Mouse (Mus musculus) heart, embryonic 13.5 days (tissue): ENCODE measurements at regions not wholly inside any gene's neighbourhood (a gene's known extent, or its start where the extent isn't known, plus 50 kb on each side); places are given as distances from the start of the nearest gene placed in this dataset.

ENCODE experiments used
- ATAC-seq: fragments of 200-750 bp; cut with Nextera tagmentation; 2 replicates; pipeline ENCODE4 v1.8.0; 2017; ENCODE audit warnings: moderate TSS enrichment; ENCODE audit not compliant: insufficient number of reproducible peaks, low FRiP score, low TSS enrichment; ENCODE audit errors: extremely low read depth
- H3K27ac ChIP-seq: fragments of 300-500 bp; sonication (generic); replicated peaks from 2 replicates; pipeline ENCODE4 v1.5.1; 2015; ENCODE audit warnings: moderate library complexity, mild to moderate bottlenecking, inconsistent platforms
- H3K27me3 ChIP-seq: fragments of 300-500 bp; sonication (generic); replicated peaks from 2 replicates; pipeline ENCODE4 v1.6.1; 2015; ENCODE audit warnings: mild to moderate bottlenecking, inconsistent platforms
- H3K36me3 ChIP-seq: fragments of 300-500 bp; sonication (generic); 2 replicates; pipeline ENCODE4 v1.6.1; 2015; ENCODE audit warnings: mild to moderate bottlenecking, inconsistent platforms
- H3K4me1 ChIP-seq: fragments of 300-500 bp; sonication (generic); 2 replicates; pipeline ENCODE4 v1.6.1; 2015; ENCODE audit warnings: inconsistent platforms
- H3K4me2 ChIP-seq: fragments of 300-500 bp; sonication (generic); 2 replicates; pipeline ENCODE4 v1.6.1; 2015; ENCODE audit warnings: inconsistent platforms, mild to moderate bottlenecking, moderate library complexity
- H3K4me3 ChIP-seq: fragments of 300-500 bp; sonication (generic); 2 replicates; pipeline ENCODE4 v1.5.1; 2015; ENCODE audit warnings: moderate library complexity, mild to moderate bottlenecking, inconsistent platforms
- H3K9ac ChIP-seq: fragments of 300-500 bp; sonication (generic); 2 replicates; pipeline ENCODE4 v1.6.1; 2015; ENCODE audit warnings: inconsistent platforms, mild to moderate bottlenecking, moderate library complexity
- H3K9me3 ChIP-seq: fragments of 300-500 bp; sonication (generic); 2 replicates; pipeline ENCODE4 v1.6.1; 2016; ENCODE audit warnings: inconsistent platforms
- WGBS: fragments of 180-500 bp; shearing (Covaris S2); methylation state at CpG from one replicate; pipeline ENCODE4 v1.1.7; 2015; ENCODE audit warnings: mixed read lengths; 5-methylcytosine and 5-hydroxymethylcytosine counted together

DNA sequence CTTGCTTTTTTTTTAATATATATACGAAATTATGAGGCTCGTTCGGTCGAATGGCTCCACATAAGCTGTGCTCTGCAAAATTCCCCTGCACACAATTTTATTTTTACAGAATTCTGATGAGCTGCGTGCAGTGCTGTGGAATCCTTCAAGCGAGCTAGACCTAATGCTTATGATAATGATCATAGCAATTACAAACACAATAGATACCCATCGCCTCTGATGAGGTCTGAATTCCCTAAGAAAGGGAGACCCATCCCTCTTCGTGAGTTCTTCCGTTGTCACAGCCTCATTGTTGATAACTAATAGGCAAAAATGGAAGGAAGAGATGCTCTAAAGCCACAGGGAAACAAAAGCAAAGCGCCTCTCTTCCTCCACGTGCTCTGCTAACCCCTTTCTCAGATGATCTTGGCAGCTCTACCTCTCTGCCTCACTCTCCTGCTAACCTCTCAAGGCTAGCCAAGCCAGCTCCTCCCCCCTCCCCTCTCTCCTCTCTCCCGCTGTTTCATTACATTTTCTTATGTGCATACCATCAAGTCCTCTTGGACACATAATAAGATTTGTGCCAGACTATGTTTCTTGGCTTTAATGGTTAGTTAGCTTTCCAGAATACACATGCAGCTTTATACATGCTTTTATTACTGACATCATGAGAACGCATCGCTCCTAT lies 367.7 kb upstream of the Adgrl2 start:
- Histone ChIP-seq H3K4me2 (peak overlapping the region; percentile 8; the same call in 1 of the 2 replicates), H3K4me3 (no peak overlapping the region), H3K4me1 (peaks cover 37% of the 10 kb centered on the region), H3K9me3 (no peaks in the 10 kb centered on the region), H3K9ac (no peak overlapping the region), H3K27ac (no peak overlapping the region), H3K36me3 (no peaks in the 10 kb centered on the region), H3K27me3 (no peaks in the 10 kb centered on the region)
- WGBS = 55% methylated on average over 14 of the region's 14 CpGs
- no peak for ATAC-seq

DNA sequence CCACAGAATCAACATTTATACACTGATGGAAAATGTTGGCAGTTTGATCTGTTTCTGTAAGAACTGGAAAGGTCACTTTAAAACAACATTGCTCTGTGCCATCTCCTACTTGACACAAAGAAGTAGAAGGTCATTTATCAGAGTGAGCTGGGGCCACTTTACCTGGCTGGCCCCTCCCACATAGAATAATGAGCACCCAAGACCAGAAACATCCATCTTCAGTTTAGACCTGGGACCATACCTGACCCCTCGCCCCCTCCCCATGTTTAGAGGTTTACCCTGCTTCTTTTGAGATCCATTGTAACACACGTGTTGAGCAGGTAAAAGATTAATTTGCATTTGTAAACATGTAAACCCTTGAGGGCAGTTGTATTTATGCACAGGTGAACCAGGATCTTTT lies 366.8 kb upstream of the Adgrl2 start:
- H3K9me3 ChIP-seq = no peaks in the 10 kb centered on the region
- no peak for ATAC-seq

DNA sequence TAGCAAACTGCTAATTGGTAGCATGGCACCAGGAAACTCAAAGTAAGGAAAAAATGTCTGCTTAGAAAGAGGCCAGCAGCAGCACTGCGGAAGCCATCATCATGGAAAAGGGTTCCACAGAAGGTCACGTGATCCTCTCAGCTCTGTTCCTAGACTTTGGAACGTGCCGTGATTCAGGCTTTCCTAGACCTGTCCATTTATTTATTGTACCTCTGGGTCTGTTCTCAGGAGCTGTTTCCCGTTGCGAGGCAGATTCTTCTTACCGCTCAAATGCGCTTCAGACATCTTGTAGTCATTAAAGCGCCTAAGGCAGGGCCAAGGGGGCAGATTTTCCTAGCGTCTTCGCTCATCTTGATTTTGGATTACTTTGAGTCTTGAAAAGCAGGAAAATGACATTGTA lies 365.0 kb upstream of the Adgrl2 start:
- no peaks in the 10 kb centered on the region for H3K36me3 ChIP-seq
- 90% methylated on average over 11 of the region's 11 CpGs for WGBS
- peaks cover 37% of the 10 kb centered on the region for H3K4me1 ChIP-seq
- no peaks in the 10 kb centered on the region for H3K27me3 ChIP-seq
- no peak for ATAC-seq
- no peak overlapping the region for H3K4me3 ChIP-seq
- peak overlapping the region; percentile 61 for H3K27ac ChIP-seq
- no peaks in the 10 kb centered on the region for H3K9me3 ChIP-seq
- no peak overlapping the region for H3K4me2 ChIP-seq
- H3K9ac ChIP-seq = no peak overlapping the region

More for the DNA sequence above, 366.8 kb upstream of the Adgrl2 start:
- peaks cover 37% of the 10 kb centered on the region for H3K4me1 ChIP-seq
- H3K36me3 ChIP-seq = no peaks in the 10 kb centered on the region
- no peak overlapping the region for H3K27ac ChIP-seq
- WGBS = 68% methylated on average over 2 of the region's 2 CpGs
- H3K9ac ChIP-seq = no peak overlapping the region
- H3K4me2 ChIP-seq = no peak overlapping the region
- H3K4me3 ChIP-seq = no peak overlapping the region
- no peaks in the 10 kb centered on the region for H3K27me3 ChIP-seq

DNA sequence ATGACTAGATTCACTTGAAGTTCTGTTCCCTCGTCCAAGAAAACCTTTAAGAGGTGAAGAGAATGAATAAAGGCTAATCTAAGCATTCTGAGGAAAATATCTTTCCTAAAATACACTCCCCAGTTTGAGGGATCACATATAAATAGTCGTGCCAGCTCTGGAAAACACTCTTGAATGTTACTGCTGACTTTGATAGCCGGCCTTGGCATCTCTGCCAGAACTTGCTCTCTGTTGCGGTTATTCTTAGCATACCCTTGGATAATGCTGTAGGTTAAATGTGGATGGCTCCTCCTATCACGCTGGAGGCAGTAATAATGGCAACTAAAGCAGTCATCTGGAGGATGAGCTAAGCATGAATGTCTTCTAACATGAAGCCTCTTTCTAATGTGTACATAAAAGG lies 363.6 kb upstream of the Adgrl2 start:
- Histone ChIP-seq H3K4me2 (no peak overlapping the region), H3K36me3 (no peaks in the 10 kb centered on the region), H3K9ac (no peak overlapping the region), H3K9me3 (no peaks in the 10 kb centered on the region), H3K4me3 (no peak overlapping the region), H3K27ac (peak overlapping the region; percentile 90), H3K4me1 (peaks cover 41% of the 10 kb centered on the region), H3K27me3 (no peaks in the 10 kb centered on the region)
- ATAC-seq = no peak
- WGBS = 47% methylated on average over 5 of the region's 5 CpGs

DNA sequence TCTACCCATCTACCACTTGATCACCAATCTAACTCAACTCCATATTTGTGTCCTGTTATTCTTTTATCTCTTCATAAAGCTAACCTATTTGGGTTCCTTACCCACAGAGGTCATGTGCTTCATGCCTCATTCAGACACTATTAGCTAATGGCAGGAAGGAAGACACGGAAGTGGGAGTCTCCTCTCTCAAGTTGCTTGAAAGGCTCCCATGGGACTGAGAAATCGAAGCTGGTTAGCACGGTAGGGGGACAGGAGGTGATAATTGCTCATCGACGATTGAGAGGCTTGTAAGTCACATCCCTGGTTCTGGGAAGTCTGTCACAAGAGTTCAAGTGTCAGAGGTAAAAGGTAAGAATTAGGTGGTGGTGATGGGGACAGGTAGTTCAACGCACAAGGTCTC lies 362.2 kb upstream of the Adgrl2 start:
- no peak for ATAC-seq
- Histone ChIP-seq H3K4me3 (no peak overlapping the region), H3K27me3 (no peaks in the 10 kb centered on the region), H3K9me3 (no peaks in the 10 kb centered on the region), H3K4me2 (no peak overlapping the region), H3K27ac (no peak overlapping the region), H3K9ac (no peak overlapping the region), H3K4me1 (peaks cover 39% of the 10 kb centered on the region), H3K36me3 (no peaks in the 10 kb centered on the region)
- 45% methylated on average over 6 of the region's 6 CpGs for WGBS

DNA sequence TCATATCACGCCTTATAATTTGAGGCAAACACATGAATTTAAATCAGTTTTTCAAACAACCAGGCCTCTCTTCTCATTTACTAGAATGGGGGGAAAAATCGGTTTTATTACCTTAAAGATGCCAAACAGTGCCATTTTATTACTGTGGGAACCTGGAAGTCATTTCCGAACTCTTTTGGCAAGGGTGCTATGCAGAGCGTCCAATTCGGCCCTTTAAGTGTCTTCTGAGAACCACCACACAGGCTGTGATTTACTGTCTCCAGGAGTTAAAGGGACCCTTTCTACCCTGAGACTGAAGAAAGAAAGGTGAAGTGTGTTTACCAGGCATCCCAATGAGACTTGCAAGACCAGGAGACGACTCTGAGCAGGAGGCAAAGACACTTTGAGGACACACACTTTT lies 359.4 kb upstream of the Adgrl2 start:
- no peaks in the 10 kb centered on the region for H3K9me3 ChIP-seq
- H3K4me1 ChIP-seq = peaks cover 29% of the 10 kb centered on the region
- no peak overlapping the region for H3K4me3 ChIP-seq
- 68% methylated on average over 6 of the region's 6 CpGs for WGBS
- H3K9ac ChIP-seq = no peak overlapping the region
- H3K4me2 ChIP-seq = no peak overlapping the region
- H3K27me3 ChIP-seq = no peaks in the 10 kb centered on the region
- no peak for ATAC-seq
- no peaks in the 10 kb centered on the region for H3K36me3 ChIP-seq
- 0 out of 2 replicates have a peak overlapping the region, but pooled peaks have one; percentile 28 for H3K27ac ChIP-seq

DNA sequence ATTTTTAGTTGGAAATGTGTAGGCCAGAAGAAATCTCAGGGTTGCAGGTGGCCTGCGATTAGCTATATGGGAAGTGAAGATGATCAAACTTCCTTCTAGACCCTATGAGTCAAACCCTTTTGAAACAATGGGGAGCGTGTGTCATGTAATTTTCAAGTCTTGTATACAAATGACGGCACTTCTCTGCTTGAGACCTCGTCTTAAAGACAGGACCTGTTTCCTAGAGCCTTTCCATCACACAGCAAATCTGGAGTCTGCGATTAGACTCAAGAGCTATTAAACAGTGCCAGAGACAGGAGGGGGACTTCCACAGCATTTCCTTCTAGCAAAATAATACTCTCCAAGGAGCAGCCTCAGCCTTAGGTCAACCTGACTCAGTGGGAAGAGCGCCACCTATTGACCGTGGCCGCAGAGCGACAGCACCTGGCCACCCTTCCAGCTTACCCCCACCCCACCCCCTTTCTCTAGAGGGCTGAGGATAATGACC lies 358.9 kb upstream of the Adgrl2 start:
- no peak overlapping the region for H3K4me3 ChIP-seq
- H3K4me1 ChIP-seq = peaks cover 33% of the 10 kb centered on the region
- no peaks in the 10 kb centered on the region for H3K36me3 ChIP-seq
- 38% methylated on average over 9 of the region's 9 CpGs for WGBS
- peak; percentile 58; the same call in 1 of the 2 replicates for ATAC-seq
- H3K9ac ChIP-seq = no peak overlapping the region
- H3K4me2 ChIP-seq = no peak overlapping the region
- no peaks in the 10 kb centered on the region for H3K9me3 ChIP-seq
- H3K27ac ChIP-seq = peak overlapping the region; percentile 42; the same call in 1 of the 2 replicates
- H3K27me3 ChIP-seq = no peaks in the 10 kb centered on the region

DNA sequence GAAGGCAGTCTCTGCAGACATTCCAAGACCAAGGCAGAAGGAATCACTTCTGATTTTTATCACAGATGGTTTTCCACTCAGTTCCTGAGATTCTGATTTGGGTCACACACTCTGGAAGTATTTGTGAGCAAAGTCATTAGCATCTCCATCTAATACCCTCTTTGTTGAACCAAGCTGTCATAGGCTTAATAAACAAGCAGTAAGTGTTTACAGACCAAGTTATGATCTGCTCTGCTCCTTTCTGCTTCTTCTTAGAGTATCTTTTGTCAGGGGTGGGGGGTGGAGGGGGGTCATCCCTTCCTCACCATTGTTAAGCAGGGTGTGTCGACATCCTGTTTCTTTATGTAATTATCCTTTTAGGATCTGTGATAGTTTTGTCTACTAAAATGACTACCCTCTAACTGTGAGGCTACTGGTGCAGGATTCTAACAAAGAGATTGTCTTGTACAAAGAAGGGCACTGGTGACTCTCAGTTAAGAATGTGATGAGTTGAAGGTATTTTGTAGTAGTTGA lies 358.2 kb upstream of the Adgrl2 start:
- Histone ChIP-seq H3K27me3 (no peaks in the 10 kb centered on the region), H3K36me3 (no peaks in the 10 kb centered on the region), H3K27ac (peak overlapping the region; percentile 42; the same call in 1 of the 2 replicates), H3K4me1 (peaks cover 33% of the 10 kb centered on the region), H3K4me2 (no peak overlapping the region), H3K4me3 (no peak overlapping the region), H3K9me3 (no peaks in the 10 kb centered on the region), H3K9ac (no peak overlapping the region)
- no peak for ATAC-seq
- 65% methylated on average over 1 of the region's 1 CpGs for WGBS

DNA sequence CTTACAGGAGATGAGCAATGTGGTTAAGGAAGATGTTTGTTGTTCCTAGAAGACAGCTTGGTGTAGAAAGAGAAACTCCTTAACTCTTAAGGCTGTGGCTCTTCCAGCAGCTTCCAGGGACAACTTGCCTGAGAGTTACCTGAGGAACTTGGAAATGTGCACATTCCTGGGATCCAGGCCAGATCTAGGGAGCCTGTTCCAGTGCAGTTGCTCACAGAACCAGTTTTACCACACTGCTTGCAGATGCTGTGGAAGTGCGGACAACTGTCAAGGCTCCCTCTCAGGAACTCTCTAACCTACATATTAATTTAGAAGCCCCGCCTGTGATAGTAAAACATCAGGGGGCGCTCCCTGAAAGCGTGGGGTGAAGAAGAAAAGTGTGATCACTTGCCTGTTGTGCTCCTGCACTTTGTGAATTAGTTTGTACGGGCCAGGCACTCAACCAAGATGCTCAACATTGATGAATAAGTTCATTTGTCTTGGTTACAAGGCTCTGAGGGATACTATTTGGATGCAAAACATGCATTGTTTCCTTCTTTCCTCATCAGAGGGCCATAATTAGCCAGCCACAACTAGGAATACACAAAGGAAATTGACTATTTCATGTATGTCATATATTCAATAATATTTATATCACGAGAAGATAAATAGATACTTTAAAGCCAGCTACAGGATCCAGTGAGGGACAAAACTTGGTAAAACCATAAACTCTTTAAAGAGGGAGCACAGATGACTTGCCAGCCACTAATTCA lies 357.1 kb upstream of the Adgrl2 start:
- H3K4me3 ChIP-seq = no peak overlapping the region
- no peak overlapping the region for H3K27ac ChIP-seq
- no peak overlapping the region for H3K9ac ChIP-seq
- no peaks in the 10 kb centered on the region for H3K9me3 ChIP-seq
- no peaks in the 10 kb centered on the region for H3K27me3 ChIP-seq
- ATAC-seq = no peak
- H3K4me2 ChIP-seq = no peak overlapping the region
- H3K36me3 ChIP-seq = no peaks in the 10 kb centered on the region
- peaks cover 29% of the 10 kb centered on the region for H3K4me1 ChIP-seq
- 64% methylated on average over 6 of the region's 6 CpGs for WGBS

DNA sequence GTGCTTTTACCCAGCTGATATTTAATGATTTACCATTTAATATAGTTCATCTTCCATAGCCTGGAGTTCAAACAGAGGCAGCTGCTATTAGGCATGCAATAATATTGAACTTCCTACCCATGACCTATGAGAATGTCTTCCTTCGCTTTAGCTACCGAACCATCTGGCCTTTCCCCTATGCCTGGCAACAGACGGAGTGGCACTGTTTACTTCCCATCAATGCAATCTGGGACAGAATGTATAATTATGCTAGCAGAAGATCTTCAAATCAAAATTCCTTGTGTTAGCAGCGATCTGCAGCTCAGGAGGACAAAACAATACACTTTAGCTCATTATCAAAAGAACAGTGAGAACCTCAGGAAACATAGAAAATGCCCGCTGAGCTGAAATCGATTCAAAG lies 352.2 kb upstream of the Adgrl2 start:
- no peaks in the 10 kb centered on the region for H3K36me3 ChIP-seq
- no peaks in the 10 kb centered on the region for H3K27me3 ChIP-seq
- H3K9ac ChIP-seq = no peak overlapping the region
- no peak overlapping the region for H3K4me3 ChIP-seq
- ATAC-seq = no peak
- peaks cover 15% of the 10 kb centered on the region for H3K4me1 ChIP-seq
- WGBS = 79% methylated on average over 6 of the region's 6 CpGs
- H3K9me3 ChIP-seq = no peaks in the 10 kb centered on the region
- no peak overlapping the region for H3K4me2 ChIP-seq
- H3K27ac ChIP-seq = no peak overlapping the region

DNA sequence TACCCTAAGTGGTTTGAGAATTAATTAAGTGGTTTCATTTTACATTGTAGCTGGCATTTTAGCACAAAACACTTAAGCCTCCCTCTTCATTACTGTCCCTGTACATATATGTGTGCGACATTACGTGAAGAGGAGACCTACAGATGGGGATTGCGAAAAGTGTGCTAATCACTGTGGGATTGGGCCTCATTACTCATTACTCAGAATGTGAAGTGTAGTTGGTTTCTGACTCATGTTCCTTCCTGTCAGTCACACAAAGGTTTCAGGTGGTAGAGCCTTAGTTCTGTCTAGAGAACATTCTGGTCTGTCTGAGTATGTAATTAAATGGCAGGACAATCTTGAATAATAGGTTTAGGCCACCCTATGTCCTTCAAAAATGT lies 349.0 kb upstream of the Adgrl2 start:
- Histone ChIP-seq H3K27ac (no peak overlapping the region), H3K36me3 (no peaks in the 10 kb centered on the region), H3K4me2 (no peak overlapping the region), H3K9me3 (no peaks in the 10 kb centered on the region), H3K27me3 (no peaks in the 10 kb centered on the region), H3K9ac (no peak overlapping the region), H3K4me1 (peaks cover 13% of the 10 kb centered on the region), H3K4me3 (no peak overlapping the region)
- 87% methylated on average over 3 of the region's 3 CpGs for WGBS
- no peak for ATAC-seq
